In the genomic region with DNA sequence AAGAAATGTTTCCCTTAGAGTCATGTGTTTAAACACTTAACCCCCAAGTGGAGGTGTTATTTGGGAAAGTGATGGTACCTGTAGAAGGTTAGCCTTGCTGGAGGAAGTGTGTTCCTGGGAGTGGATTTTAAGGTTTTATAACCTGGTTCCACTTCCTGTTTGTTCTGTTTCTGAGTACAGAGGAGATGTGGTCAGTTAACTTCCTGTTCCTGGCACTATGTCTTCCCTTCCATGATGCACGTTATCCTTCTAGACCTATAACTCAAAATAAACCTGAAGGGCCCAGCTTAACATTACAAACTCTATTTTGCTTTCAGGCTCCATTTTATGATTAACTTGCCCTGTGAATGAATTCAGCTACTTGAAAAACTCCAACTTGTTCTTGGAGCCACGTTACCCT, we compare ENCODE assay signal across 26 mouse cellular contexts.
A peak's percentile ranks its signal among the peaks of the same experiment; 100 is the strongest.
DNase-seq lines count a peak whose midpoint lies in the region; ATAC-seq lines count a peak whose summit lies in the region.
"Had no signal": no experiment of that assay in that cellular context is flagged by ENCODE, and none has a peak within 500 bp of the region (broad histone marks: within the 10 kb centered on the region; RNA-seq: fewer than 3 reads in every experiment).

No protein-coding gene starts in this region.

- DNase-seq in A20 (ENCODE audit: low read depth, low spot score), result peak; percentile 39
- no peak for DNase-seq in testis, postnatal 10 days (ENCODE audit: low spot score)
- no peak for DNase-seq in cerebellum, adult 9-11 months
- DNase-seq in left cerebral cortex, adult 8-10 months (ENCODE audit: low spot score in 2 of 2), result no peak
- DNase-seq: adrenal gland, postnatal 25 days; cerebellum, postnatal 10 days; gastrocnemius, adult 2 months; kidney, adult 11 months; liver, postnatal 0 days; midbrain, embryonic 14.5 days had no signal

- H3K9me3 ChIP-seq in midbrain, embryonic 13.5 days, result no peaks in the 10 kb centered on the region
- H3K9me3 ChIP-seq: embryonic facial prominence, embryonic 13.5 days; G1E; hindbrain, embryonic 10.5 days; limb, embryonic 12.5 days; neural tube, embryonic 13.5 days had no signal

- H3K4me2 ChIP-seq in midbrain, embryonic 13.5 days (replicated peaks), result no peak overlapping the region
- H3K4me2 ChIP-seq: embryonic facial prominence, embryonic 13.5 days; heart, embryonic 11.5 days; limb, embryonic 12.5 days; liver, embryonic 11.5 days; neural tube, embryonic 13.5 days had no signal

- H3K27me3 ChIP-seq in midbrain, embryonic 13.5 days, result no peaks in the 10 kb centered on the region
- H3K27me3 ChIP-seq: embryonic facial prominence, embryonic 13.5 days; limb, embryonic 12.5 days; megakaryocyte, embryonic 14.5 days; neural tube, embryonic 13.5 days had no signal

- H3K4me3 ChIP-seq in midbrain, embryonic 13.5 days (replicated peaks), result no peak overlapping the region
- H3K4me3 ChIP-seq: embryonic facial prominence, embryonic 13.5 days; gastrocnemius, adult 2 months; hindbrain, embryonic 10.5 days; limb, embryonic 12.5 days; megakaryocyte, embryonic 14.5 days; neural tube, embryonic 13.5 days had no signal

- H3K9ac ChIP-seq in midbrain, embryonic 13.5 days (replicated peaks), result no peak overlapping the region
- H3K9ac ChIP-seq: embryonic facial prominence, embryonic 13.5 days; limb, embryonic 12.5 days; liver, postnatal 0 days; neural tube, embryonic 13.5 days had no signal

- ATAC-seq in CD4-positive, CD25-positive, alpha-beta regulatory T cell, adult 4 months, result peak; percentile 89
- ATAC-seq in common myeloid progenitor, adult 5-6 weeks (replicated peaks; ENCODE audit: low read depth, poor library complexity, severe bottlenecking), result peak; percentile 98
- peak; percentile 99 for ATAC-seq in megakaryocyte progenitor cell, adult 5-6 weeks (replicated peaks; ENCODE audit: poor library complexity)
- ATAC-seq in midbrain, embryonic 13.5 days, result no peak
- ATAC-seq: forebrain, embryonic 14.5 days; hindbrain, postnatal 0 days; liver, postnatal 0 days; lung, postnatal 0 days had no signal

- no peak overlapping the region for H3K27ac ChIP-seq in midbrain, embryonic 13.5 days
- H3K27ac ChIP-seq: embryonic facial prominence, embryonic 13.5 days; gastrocnemius, adult 2 months; hindbrain, embryonic 10.5 days; hindbrain, postnatal 0 days; kidney, postnatal 0 days; limb, embryonic 12.5 days; neural tube, embryonic 13.5 days had no signal

- H3K4me1 ChIP-seq in midbrain, embryonic 13.5 days (replicated peaks), result no peaks in the 10 kb centered on the region
- H3K4me1 ChIP-seq: embryonic facial prominence, embryonic 13.5 days; hindbrain, embryonic 10.5 days; limb, embryonic 12.5 days; neural tube, embryonic 13.5 days had no signal

- no peaks in the 10 kb centered on the region for H3K36me3 ChIP-seq in midbrain, embryonic 13.5 days
- H3K36me3 ChIP-seq: embryonic facial prominence, embryonic 13.5 days; G1E; hindbrain, embryonic 10.5 days; limb, embryonic 12.5 days; neural tube, embryonic 13.5 days had no signal

- WGBS in midbrain, embryonic 13.5 days, result 77% methylated on average over 2 of the region's 2 CpGs
